Mouse (Mus musculus) E14TG2a.4 (cell line): ENCODE results near the gene Fgf23.

Experiments
- CTCF ChIP-seq: conservative IDR thresholded peaks from 2 replicates; pipeline ENCODE4 v1.5.1; 2014; ENCODE audit warnings: low read length
- POU5F1 ChIP-seq: IDR thresholded peaks from 2 replicates; pipeline ENCODE4 v1.6.1; 2014; ENCODE audit warnings: low read length, borderline replicate concordance

GRCm38 (mm10) chr6:127063915-127064314, 8.8 kb upstream of the Fgf23 start:
- TF ChIP-seq CTCF (no peak), POU5F1 (no peak)
